Mouse (Mus musculus) C2C12 (cell line): ENCODE data around the gene Sema7a. TPM values are rescaled to one million over a fixed set of nuclear protein-coding genes. Genes with fewer than 3 reads are reported as not detected.

Experiments
- H3K27me3 ChIP-seq: one replicate; pipeline ENCODE4 v1.6.1; 2011; ENCODE audit not compliant: control insufficient read depth, insufficient read depth, insufficient read length
- H3K36me3 ChIP-seq: one replicate; pipeline ENCODE4 v1.6.1; 2011; ENCODE audit not compliant: control insufficient read depth, insufficient read depth
- H3K4me3 ChIP-seq: one replicate; pipeline ENCODE4 v1.5.1; 2011; ENCODE audit warnings: mild to moderate bottlenecking, control low read depth; ENCODE audit not compliant: poor library complexity, insufficient read depth, severe bottlenecking
- H3K79me2 ChIP-seq: one replicate; pipeline ENCODE4 v1.6.1; 2011; ENCODE audit not compliant: control insufficient read depth, insufficient read depth
- H3K79me3 ChIP-seq: one replicate; pipeline ENCODE4 v1.6.1; 2011; ENCODE audit warnings: low read depth, control low read depth
- H3ac ChIP-seq: one replicate; pipeline ENCODE3; 2011; ENCODE audit warnings: low read depth; ENCODE audit not compliant: control insufficient read depth, insufficient read length
- CEBPB ChIP-seq: IDR thresholded peaks from one replicate; pipeline ENCODE4 v1.6.1; 2011; ENCODE audit warnings: low read depth, mild to moderate bottlenecking, control low read depth, moderate library complexity
- CTCF ChIP-seq: IDR thresholded peaks from one replicate; pipeline ENCODE4 v1.5.1; 2011; ENCODE audit not compliant: control insufficient read depth, insufficient read depth, insufficient read length
- FOSL1 ChIP-seq: IDR thresholded peaks from one replicate; pipeline ENCODE4 v1.8.0; 2011; ENCODE audit warnings: mild to moderate bottlenecking, low read length; ENCODE audit not compliant: poor library complexity, insufficient read depth, severe bottlenecking
- MAX ChIP-seq: IDR thresholded peaks from one replicate; pipeline ENCODE4 v1.6.1; 2011; ENCODE audit warnings: mild to moderate bottlenecking, control low read depth
- MYOD1 ChIP-seq: IDR thresholded peaks from one replicate; pipeline ENCODE4 v1.6.1; 2011; ENCODE audit warnings: low read depth; ENCODE audit not compliant: control insufficient read depth, insufficient read length
- MYOG ChIP-seq: IDR thresholded peaks from one replicate; pipeline ENCODE4 v1.6.1; 2011; ENCODE audit not compliant: control insufficient read depth, insufficient read length; ENCODE audit errors: extremely low read depth
- USF1 ChIP-seq: IDR thresholded peaks from one replicate; pipeline ENCODE4 v1.6.1; 2011; ENCODE audit warnings: low read depth, mild to moderate bottlenecking, control low read depth, moderate library complexity
- polyA plus RNA-seq: library from polyadenylated mRNA; unstranded; fragments of >200 nt; fragmentation: generic; extraction: Trizol; gene quantifications from one replicate; pipeline ENCODE4 v1.2.1, GENCODE M21; 2012; ENCODE audit warnings: missing spikeins

Gene Sema7a
- polyA plus RNA-seq, 1 experiment: 53.8 TPM

DNA sequence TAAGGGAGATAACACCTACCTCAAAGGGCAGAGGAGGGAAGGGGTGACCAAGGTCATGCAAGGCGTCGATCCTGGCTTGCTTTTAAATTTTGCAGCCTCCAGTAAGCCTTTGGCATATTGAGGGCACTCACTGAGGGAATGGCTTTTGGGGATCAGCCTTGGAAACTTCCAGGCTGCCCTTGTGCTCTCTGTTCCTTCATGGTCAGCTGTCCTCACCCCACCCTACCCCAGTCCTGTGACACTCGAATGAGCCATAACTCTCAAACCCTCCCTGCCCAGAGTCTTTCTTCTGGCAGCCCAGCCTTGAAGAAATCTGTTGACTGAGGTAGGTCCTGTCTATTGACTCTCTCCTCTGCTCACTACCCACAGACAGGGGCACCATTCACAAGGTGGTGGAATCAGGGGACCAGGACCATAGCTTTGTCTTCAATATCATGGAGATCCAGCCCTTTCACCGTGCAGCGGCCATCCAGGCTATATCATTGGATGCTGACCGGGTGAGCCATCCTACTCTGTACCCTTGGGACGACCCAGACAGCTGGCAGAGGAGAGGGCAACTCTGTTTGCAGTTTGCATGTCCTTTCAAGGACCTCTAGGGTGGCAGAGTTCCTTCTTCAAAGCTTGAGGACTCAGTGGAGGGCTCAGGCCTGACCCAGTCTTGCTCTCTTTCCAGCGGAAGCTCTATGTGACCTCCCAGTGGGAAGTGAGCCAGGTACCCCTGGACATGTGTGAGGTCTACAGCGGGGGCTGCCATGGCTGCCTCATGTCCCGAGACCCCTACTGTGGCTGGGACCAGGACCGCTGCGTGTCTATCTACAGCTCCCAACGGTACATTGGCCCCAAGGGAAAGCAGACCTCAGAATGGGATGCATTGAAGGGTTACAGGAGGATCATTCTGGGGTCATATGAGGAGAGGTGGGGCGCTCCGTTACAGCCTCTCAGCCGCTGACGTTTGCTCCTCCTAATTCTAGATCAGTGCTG is 20.3 kb downstream of the Sema7a start:
- peaks cover 63% of the 10 kb centered on the region for H3K36me3 ChIP-seq
- H3K27me3 ChIP-seq: no peaks in the 10 kb centered on the region

DNA sequence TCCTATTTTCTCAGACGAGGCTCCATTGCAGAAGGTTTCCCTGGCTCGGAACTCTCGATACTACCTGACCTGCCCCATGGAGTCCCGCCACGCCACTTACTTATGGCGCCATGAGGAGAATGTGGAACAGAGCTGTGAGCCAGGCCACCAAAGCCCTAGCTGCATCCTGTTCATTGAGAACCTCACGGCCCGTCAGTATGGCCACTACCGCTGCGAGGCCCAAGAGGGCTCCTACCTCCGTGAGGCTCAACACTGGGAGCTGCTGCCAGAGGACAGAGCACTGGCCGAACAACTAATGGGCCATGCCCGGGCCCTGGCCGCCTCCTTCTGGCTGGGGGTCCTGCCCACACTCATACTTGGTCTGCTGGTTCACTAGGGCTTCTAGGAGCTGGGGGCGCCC is 21.3 kb downstream of the Sema7a start:
- no peak for TF ChIP-seq MYOG
- no peak for TF ChIP-seq MYOD1
- TF ChIP-seq CTCF: no peak
- TF ChIP-seq MAX: no peak
- no peak for TF ChIP-seq FOSL1
- no peak for TF ChIP-seq CEBPB
- TF ChIP-seq USF1: no peak
- Histone ChIP-seq H3K27me3 (no peaks in the 10 kb centered on the region), H3K4me3 (no peak overlapping the region), H3K36me3 (peaks cover 53% of the 10 kb centered on the region), H3K79me2 (peaks cover 25% of the 10 kb centered on the region), H3ac (no peak overlapping the region), H3K79me3 (peaks cover 14% of the 10 kb centered on the region)

More for the DNA sequence above, 20.3 kb downstream of the Sema7a start:
- Histone ChIP-seq H3K4me3 (no peak overlapping the region), H3ac (no peak overlapping the region), H3K79me3 (peaks cover 21% of the 10 kb centered on the region), H3K79me2 (peaks cover 36% of the 10 kb centered on the region)
- no peak for TF ChIP-seq FOSL1
- TF ChIP-seq USF1: no peak

DNA sequence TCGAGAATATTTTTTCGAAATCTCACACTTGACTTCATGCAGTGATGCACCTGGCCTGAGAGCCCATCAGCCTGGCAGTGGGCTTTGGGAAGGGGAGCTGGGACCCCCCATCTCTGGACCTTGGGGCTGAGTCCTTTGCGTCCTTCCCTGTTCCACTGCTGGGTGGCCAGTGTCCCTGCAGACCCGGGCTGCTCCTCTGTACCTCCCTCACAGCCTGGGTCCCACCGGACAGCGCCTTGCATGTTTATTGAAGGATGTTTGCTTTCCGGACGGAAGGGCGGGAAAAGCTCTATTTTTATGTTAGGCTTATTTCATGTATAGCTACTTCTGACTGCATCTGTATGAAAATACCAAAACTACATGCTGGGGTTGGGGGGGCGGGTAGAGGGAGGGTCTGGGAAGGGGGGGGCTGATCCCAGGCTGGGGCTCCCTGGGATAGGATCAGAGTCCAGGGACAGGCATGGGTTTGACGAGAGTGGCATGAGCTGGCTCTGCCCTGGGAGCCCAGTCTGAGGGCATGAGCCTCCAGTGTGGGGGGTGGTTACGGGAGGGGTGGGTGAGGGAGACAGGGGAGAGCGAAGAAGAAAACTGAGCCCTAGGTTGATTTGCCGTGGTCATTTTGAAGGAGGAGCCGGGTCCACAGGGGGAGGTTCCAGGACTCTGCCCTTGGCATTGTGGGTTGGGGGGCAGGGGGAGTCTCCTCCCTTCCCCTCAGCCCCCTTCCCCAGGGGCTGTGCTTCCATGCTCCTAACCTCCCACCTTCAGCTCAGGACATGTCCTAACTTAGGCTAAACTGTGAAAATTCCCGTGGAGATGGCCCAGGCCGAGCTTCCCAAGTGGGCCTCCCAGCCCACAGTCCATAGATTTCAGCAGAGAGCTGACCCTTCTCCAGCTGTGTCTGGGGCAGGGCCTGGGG is 22.2 kb downstream of the Sema7a start:
- H3K27me3 ChIP-seq: no peaks in the 10 kb centered on the region
- peaks cover 10% of the 10 kb centered on the region for H3K79me3 ChIP-seq
- H3K79me2 ChIP-seq: peaks cover 16% of the 10 kb centered on the region
- H3K4me3 ChIP-seq: no peak overlapping the region
- TF ChIP-seq MYOG (no peak), CEBPB (no peak), FOSL1 (no peak), MAX (no peak), CTCF (no peak), MYOD1 (no peak), USF1 (no peak)
- H3K36me3 ChIP-seq: peaks cover 44% of the 10 kb centered on the region
- no peak overlapping the region for H3ac ChIP-seq

- Histone ChIP-seq H3K79me3 (peaks cover 7% of the 10 kb centered on the region), H3K27me3 (no peaks in the 10 kb centered on the region), H3K4me3 (no peak overlapping the region), H3ac (no peak overlapping the region), H3K36me3 (peaks cover 31% of the 10 kb centered on the region), H3K79me2 (peaks cover 5% of the 10 kb centered on the region)
- TF ChIP-seq MYOG: no peak
- TF ChIP-seq MAX: no peak
- no peak for TF ChIP-seq CEBPB
- TF ChIP-seq CTCF: no peak
- TF ChIP-seq MYOD1: no peak
- TF ChIP-seq USF1: no peak
- no peak for TF ChIP-seq FOSL1
Measured at GRCm38 (mm10) chr9:57963249-57963997, 23.5 kb downstream of the Sema7a start.

GRCm38 (mm10) chr9:57963998-57964395 is 24.1 kb downstream of the Sema7a start:
- H3ac ChIP-seq: no peak overlapping the region
- TF ChIP-seq MAX: no peak
- no peak for TF ChIP-seq MYOD1
- no peak for TF ChIP-seq CEBPB
- no peaks in the 10 kb centered on the region for H3K27me3 ChIP-seq
- no peaks in the 10 kb centered on the region for H3K79me2 ChIP-seq
- peaks cover 25% of the 10 kb centered on the region for H3K36me3 ChIP-seq
- peaks cover 4% of the 10 kb centered on the region for H3K79me3 ChIP-seq
- H3K4me3 ChIP-seq: no peak overlapping the region
